Mouse (Mus musculus): Measurements from ENCODE around the gene Cenpv.
"Not testable (repeated sequence)": the region's sequence is repeated elsewhere in the genome, so short reads cannot be mapped to it uniquely, and the experiment has no call there.

The Cenpv gene

GRCm38 (mm10) chr11:62508816-62509215 lies 30.2 kb downstream of the Cenpv start:
- DNase-seq (ENCODE audit: low spot score in 2 of 2), result not testable (repeated sequence)

GRCm38 (mm10) chr11:62508365-62508764 lies 30.7 kb downstream of the Cenpv start:
- DNase-seq (ENCODE audit: low spot score in 2 of 2), result not testable (repeated sequence)

- no peak for DNase-seq (ENCODE audit: low spot score in 2 of 2)
Observed at GRCm38 (mm10) chr11:62507683-62508082, 31.4 kb downstream of the Cenpv start.

GRCm38 (mm10) chr11:62500529-62500928 lies 38.5 kb downstream of the Cenpv start:
- no peak for DNase-seq (ENCODE audit: low spot score in 2 of 2)

- no peak for DNase-seq (ENCODE audit: low spot score in 2 of 2)
Observed at GRCm38 (mm10) chr11:62498802-62499201, 40.3 kb downstream of the Cenpv start.

- DNase-seq (ENCODE audit: low spot score in 2 of 2), result no peak
Observed at GRCm38 (mm10) chr11:62497181-62497580, 41.9 kb downstream of the Cenpv start.

- no peak for DNase-seq (ENCODE audit: low spot score in 2 of 2)
Observed at GRCm38 (mm10) chr11:62496151-62496715, 42.8 kb downstream of the Cenpv start.

GRCm38 (mm10) chr11:62495276-62495801 lies 43.7 kb downstream of the Cenpv start:
- no peak for DNase-seq (ENCODE audit: low spot score in 2 of 2)

- no peak for DNase-seq (ENCODE audit: low spot score in 2 of 2)
Observed at GRCm38 (mm10) chr11:62494754-62495275, 44.2 kb downstream of the Cenpv start.

- DNase-seq (ENCODE audit: low spot score in 2 of 2), result no peak
Observed at GRCm38 (mm10) chr11:62493701-62494100, 45.4 kb downstream of the Cenpv start.

- no peak for DNase-seq (ENCODE audit: low spot score in 2 of 2)
Observed at GRCm38 (mm10) chr11:62487540-62488350, 51.3 kb downstream of the Cenpv start.

- DNase-seq (ENCODE audit: low spot score in 2 of 2), result no peak
Observed at GRCm38 (mm10) chr11:62486949-62487348, 52.1 kb downstream of the Cenpv start.

GRCm38 (mm10) chr11:62479581-62479980 lies 59.5 kb downstream of the Cenpv start:
- no peak for DNase-seq (ENCODE audit: low spot score in 2 of 2)

GRCm38 (mm10) chr11:62478931-62479330 lies 60.1 kb downstream of the Cenpv start:
- no peak for DNase-seq (ENCODE audit: low spot score in 2 of 2)

GRCm38 (mm10) chr11:62476156-62476555 lies 62.9 kb downstream of the Cenpv start:
- no peak for DNase-seq (ENCODE audit: low spot score in 2 of 2)
